Mouse (Mus musculus) intestine, embryonic 16.5 days (tissue): ENCODE measurements around the gene Umodl1. TPM values are rescaled to one million over a fixed set of nuclear protein-coding genes. Genes with fewer than 3 reads are reported as not detected.

Experiments
- ATAC-seq: fragments of 200-750 bp; cut with Nextera tagmentation; 2 replicates; pipeline ENCODE4 v1.8.0; 2017; ENCODE audit warnings: moderate TSS enrichment, moderate library complexity
- H3K27ac ChIP-seq: fragments of 300-500 bp; sonication (generic); 2 replicates; pipeline ENCODE4 v1.5.1; 2014; ENCODE audit warnings: mild to moderate bottlenecking, low read length
- H3K27me3 ChIP-seq: fragments of 300-500 bp; sonication (generic); replicated peaks from 2 replicates; pipeline ENCODE4 v1.6.1; 2014; ENCODE audit warnings: low read length, control low read depth, mixed read lengths; ENCODE audit not compliant: control insufficient read depth, insufficient read depth
- H3K36me3 ChIP-seq: fragments of 300-500 bp; sonication (generic); 2 replicates; pipeline ENCODE4 v1.6.1; 2014; ENCODE audit warnings: low read length, control low read depth; ENCODE audit not compliant: control insufficient read depth, insufficient read depth
- H3K4me1 ChIP-seq: fragments of 300-500 bp; sonication (generic); 2 replicates; pipeline ENCODE4 v1.6.1; 2014; ENCODE audit warnings: low read length, control low read depth, mixed read lengths; ENCODE audit not compliant: control insufficient read depth, insufficient read depth
- H3K4me2 ChIP-seq: fragments of 300-500 bp; sonication (generic); 2 replicates; pipeline ENCODE4 v1.6.1; 2014; ENCODE audit warnings: low read depth, low read length, control low read depth
- H3K4me3 ChIP-seq: fragments of 300-500 bp; sonication (generic); 2 replicates; pipeline ENCODE4 v1.5.1; 2014; ENCODE audit warnings: mild to moderate bottlenecking, low read length
- H3K9ac ChIP-seq: fragments of 300-500 bp; sonication (generic); 2 replicates; pipeline ENCODE4 v1.6.1; 2014; ENCODE audit warnings: low read depth, low read length
- H3K9me3 ChIP-seq: fragments of 300-500 bp; sonication (generic); 2 replicates; pipeline ENCODE4 v1.6.1; 2016; ENCODE audit warnings: low read length, control low read depth; ENCODE audit not compliant: control insufficient read depth
- WGBS: fragments of 180-500 bp; shearing (Covaris S2); extraction: QIAGEN DNeasy Blood & Tissue Kit; methylation state at CpG from one replicate; pipeline ENCODE4 v1.1.7; 2014; 5-methylcytosine and 5-hydroxymethylcytosine counted together
- polyA plus RNA-seq: library from polyadenylated mRNA; unstranded; fragments of >200 nt; fragmentation: Nextera tagmentation; extraction: Ambion mirVana; gene quantifications from 2 replicates; pipeline ENCODE4 v1.2.1, GENCODE M21; 2015

Umodl1 gene
- polyA plus RNA-seq, 1 experiment from 2014 or later, result not detected

DNA sequence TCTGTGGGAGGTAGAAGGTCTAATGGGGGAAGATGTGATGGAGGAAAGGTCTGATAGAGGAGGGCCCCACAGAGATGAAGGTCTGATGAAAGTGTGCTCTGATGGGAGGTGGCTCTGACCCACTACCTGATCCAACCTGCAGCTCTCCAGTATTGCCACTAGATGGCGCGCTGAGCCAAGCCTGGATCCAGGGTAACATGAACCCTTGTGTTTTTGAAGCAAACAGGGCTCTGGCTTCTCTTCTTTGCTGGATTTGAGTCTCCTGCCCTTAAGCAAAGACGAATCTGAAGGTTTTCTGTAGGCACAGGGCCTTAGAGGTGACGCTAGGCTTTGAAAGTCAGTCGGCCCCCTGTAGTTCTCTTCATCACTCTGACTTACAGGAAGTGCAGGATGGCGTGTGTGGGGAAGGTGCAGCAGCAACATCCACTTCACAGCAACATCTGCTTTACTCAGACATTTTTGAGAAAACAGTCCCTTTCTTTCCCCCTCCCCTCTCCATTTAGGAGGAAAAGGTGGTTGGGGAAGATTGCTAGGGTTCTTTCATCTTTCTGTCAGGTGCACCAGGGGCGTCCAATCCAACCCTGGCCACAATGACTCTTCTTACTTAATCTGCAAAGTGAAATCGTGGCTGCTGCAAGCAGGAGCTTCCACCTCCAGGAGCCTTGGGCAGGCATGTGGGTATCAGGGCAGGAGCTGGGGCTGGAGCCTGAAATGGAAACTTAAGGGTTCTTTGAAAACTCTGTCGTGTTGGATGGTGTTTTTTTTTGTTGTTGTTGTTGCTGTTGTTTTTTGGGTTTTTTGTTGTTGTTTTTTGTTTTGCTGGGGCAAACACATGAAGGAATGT is 57.3 kb downstream of the Umodl1 start:
- no peaks in the 10 kb centered on the region for H3K9me3 ChIP-seq
- no peak for ATAC-seq
- no peaks in the 10 kb centered on the region for H3K27me3 ChIP-seq
- no peak overlapping the region for H3K4me3 ChIP-seq
- WGBS, result 37% methylated on average over 9 of the region's 9 CpGs
- H3K36me3 ChIP-seq, result no peaks in the 10 kb centered on the region
- no peak overlapping the region for H3K27ac ChIP-seq
- no peaks in the 10 kb centered on the region for H3K4me1 ChIP-seq
- H3K4me2 ChIP-seq, result no peak overlapping the region
- H3K9ac ChIP-seq, result no peak overlapping the region

DNA sequence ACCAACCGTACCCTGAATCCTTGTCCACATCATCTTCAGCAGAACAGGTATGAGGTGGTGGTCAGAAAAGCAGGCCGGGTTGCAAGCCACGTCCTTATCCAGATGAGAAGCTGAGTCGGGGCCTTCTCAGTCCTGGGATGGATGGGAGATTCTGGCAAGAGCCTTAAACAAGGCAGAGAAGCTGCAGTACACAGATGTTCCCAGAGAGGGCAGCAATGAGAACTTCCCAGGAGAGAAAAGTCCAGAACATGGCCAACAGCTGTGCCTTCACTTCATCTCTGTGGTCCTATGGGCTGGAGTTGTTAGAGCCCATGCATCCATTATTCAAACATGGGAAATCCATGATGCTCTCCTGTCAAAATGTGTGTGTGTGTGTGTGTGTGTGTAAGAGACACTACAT is 63.8 kb downstream of the Umodl1 start:
- no peaks in the 10 kb centered on the region for H3K9me3 ChIP-seq
- no peaks in the 10 kb centered on the region for H3K27me3 ChIP-seq
- no peak overlapping the region for H3K9ac ChIP-seq
- no peak overlapping the region for H3K27ac ChIP-seq
- ATAC-seq, result no peak
- H3K4me2 ChIP-seq, result no peak overlapping the region
- H3K36me3 ChIP-seq, result no peaks in the 10 kb centered on the region
- H3K4me3 ChIP-seq, result no peak overlapping the region
- no peaks in the 10 kb centered on the region for H3K4me1 ChIP-seq
- 68% methylated on average over 4 of the region's 4 CpGs for WGBS

DNA sequence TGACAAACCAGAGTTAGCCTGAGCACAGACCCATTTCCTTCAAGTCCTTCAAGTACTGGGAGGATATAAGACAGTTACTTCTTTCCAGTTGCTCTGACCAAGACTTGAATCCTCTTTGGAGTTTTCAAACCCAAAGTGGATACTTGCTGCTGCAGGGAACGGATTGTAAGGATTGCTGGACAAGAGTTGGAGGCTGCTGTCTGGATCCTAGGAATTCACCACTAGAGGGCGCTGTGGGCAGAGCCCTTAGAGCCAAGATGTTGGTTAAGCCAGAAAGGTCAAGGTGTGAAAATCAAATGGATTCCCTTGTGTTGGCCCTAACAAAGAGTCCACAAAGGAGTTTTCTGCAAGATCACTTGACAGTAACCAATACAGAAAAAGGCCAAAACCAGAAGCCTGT is 65.1 kb downstream of the Umodl1 start:
- 6% methylated on average over 2 of the region's 2 CpGs for WGBS
- Histone ChIP-seq H3K4me1 (no peaks in the 10 kb centered on the region), H3K4me3 (no peak overlapping the region), H3K36me3 (no peaks in the 10 kb centered on the region), H3K27ac (no peak overlapping the region), H3K4me2 (no peak overlapping the region), H3K9me3 (no peaks in the 10 kb centered on the region), H3K9ac (no peak overlapping the region), H3K27me3 (no peaks in the 10 kb centered on the region)
- ATAC-seq, result no peak

DNA sequence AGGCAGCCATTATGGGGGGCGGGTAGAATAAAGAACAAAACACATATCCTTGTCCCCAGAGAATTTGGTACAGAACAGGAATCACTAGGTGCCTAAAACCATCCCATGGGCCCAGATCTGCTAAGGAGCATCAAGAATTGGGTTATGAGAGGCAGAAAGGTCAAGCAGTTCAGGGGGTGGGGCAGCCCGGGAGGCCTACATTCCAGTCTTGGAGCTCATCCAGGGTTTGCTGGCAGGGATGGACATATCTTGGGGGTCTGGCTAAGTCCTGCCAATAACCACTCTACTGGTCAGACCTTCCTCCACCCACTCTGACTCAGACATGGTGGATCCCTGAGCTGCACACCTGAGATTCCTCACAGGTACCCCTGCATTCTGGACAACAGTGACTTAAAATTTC is 65.6 kb downstream of the Umodl1 start:
- Histone ChIP-seq H3K27me3 (no peaks in the 10 kb centered on the region), H3K9me3 (no peaks in the 10 kb centered on the region), H3K9ac (no peak overlapping the region), H3K4me3 (no peak overlapping the region), H3K4me2 (no peak overlapping the region), H3K36me3 (no peaks in the 10 kb centered on the region), H3K27ac (no peak overlapping the region), H3K4me1 (no peaks in the 10 kb centered on the region)
- 67% methylated on average over 2 of the region's 2 CpGs for WGBS
- ATAC-seq, result no peak

DNA sequence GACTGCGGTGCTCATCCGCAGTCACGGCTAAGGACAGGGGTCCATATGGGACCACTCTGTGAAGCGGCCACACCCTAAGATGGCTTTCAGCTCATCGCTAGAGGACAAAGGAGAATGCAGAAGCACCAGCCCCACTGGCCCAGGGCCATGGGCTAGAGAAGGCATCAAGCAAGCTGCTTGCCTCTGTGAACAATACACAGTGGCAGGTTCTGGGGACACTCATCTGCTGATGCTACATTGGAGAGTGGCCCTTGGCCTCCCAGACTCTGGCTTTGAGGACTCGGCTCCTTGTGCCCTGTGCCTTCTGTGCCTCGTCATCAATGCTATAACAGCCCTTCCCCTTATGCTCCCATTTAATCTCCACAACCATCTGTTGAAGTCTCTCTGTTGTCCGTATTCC is 66.8 kb downstream of the Umodl1 start:
- Histone ChIP-seq H3K27ac (no peak overlapping the region), H3K9me3 (no peaks in the 10 kb centered on the region), H3K27me3 (no peaks in the 10 kb centered on the region), H3K9ac (no peak overlapping the region), H3K4me1 (no peaks in the 10 kb centered on the region), H3K4me3 (no peak overlapping the region), H3K4me2 (no peak overlapping the region), H3K36me3 (no peaks in the 10 kb centered on the region)
- no peak for ATAC-seq
- 85% methylated on average over 8 of the region's 8 CpGs for WGBS

DNA sequence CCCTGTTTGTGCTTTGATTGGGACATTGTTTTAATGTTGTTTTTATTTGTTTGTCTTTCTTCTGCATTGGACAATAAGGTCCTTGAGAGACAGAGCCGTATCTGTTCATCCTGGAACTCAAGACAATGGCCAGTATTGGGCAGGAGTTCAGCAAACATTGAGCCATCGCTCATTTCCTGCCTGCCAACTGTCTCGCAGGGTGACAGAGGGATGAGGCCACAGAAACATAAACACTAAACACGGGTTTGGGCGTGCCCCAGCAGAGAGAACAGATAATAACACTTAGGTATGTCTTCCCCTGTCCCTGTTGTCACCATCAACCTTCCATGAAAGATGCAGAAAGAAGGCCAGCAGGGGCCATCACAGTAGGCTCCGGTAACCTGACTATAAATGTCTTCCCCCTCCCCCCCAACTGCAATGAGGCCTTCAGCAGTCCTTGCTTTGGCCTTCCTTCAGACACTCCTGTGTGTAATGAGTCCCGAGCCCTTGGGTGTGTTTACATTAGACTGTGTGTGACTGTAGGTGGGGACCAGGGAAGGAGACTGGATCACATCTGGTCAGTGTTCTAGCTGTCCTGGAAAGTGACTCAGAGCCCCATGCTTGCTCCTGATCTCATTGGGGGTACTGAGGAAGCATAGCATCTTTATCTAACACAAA is 69.8 kb downstream of the Umodl1 start:
- Histone ChIP-seq H3K27me3 (no peaks in the 10 kb centered on the region), H3K36me3 (no peaks in the 10 kb centered on the region), H3K9me3 (no peaks in the 10 kb centered on the region), H3K27ac (no peak overlapping the region), H3K4me3 (no peak overlapping the region), H3K4me2 (no peak overlapping the region), H3K4me1 (no peaks in the 10 kb centered on the region), H3K9ac (no peak overlapping the region)
- WGBS, result 43% methylated on average over 7 of the region's 7 CpGs
- no peak for ATAC-seq

DNA sequence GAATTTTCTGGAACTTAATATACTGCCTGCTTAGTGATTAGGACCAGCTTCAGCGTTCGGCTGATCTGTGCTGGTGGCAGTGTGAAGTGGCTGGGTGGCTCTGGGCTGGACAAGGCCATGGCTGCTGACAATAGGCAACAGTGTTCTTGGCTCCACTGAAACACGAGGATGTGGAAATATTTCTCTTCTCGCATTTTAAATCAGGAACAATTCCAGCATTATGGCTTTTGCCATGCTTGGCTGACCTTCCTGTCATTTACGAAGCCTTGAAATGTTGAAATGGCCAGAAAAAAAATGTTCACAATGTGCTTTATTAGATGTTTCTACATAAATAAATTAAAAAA is 70.3 kb downstream of the Umodl1 start:
- Histone ChIP-seq H3K9ac (no peak overlapping the region), H3K27ac (no peak overlapping the region), H3K36me3 (no peaks in the 10 kb centered on the region), H3K4me2 (no peak overlapping the region), H3K4me1 (no peaks in the 10 kb centered on the region), H3K4me3 (no peak overlapping the region), H3K9me3 (no peaks in the 10 kb centered on the region), H3K27me3 (no peaks in the 10 kb centered on the region)
- ATAC-seq, result no peak
- 71% methylated on average over 5 of the region's 5 CpGs for WGBS

DNA sequence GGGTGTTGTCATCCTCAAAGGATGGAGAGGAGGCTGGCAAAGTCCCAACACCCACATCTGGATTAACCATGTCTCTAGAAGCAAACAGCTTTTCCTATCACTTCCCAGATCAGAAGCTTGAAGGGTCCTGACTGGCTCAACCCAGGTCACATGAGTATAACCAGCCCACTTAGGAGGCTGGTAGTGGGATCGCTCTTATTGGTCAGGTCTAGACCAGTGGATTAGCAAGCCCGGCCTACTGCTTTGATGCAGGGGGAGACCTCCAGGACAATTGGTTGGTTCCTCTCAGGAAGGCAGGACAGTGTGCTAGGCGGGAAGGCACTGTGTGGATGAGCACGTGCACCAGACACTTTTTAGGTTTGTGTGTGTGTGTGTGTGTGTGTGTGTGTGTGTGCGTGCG is 72.5 kb downstream of the Umodl1 start:
- no peak overlapping the region for H3K27ac ChIP-seq
- no peak overlapping the region for H3K4me2 ChIP-seq
- H3K4me3 ChIP-seq, result no peak overlapping the region
- no peaks in the 10 kb centered on the region for H3K36me3 ChIP-seq
- H3K4me1 ChIP-seq, result no peaks in the 10 kb centered on the region
- H3K9ac ChIP-seq, result no peak overlapping the region
- 81% methylated on average over 6 of the region's 6 CpGs for WGBS
- H3K9me3 ChIP-seq, result no peaks in the 10 kb centered on the region
- ATAC-seq, result no peak
- H3K27me3 ChIP-seq, result no peaks in the 10 kb centered on the region

DNA sequence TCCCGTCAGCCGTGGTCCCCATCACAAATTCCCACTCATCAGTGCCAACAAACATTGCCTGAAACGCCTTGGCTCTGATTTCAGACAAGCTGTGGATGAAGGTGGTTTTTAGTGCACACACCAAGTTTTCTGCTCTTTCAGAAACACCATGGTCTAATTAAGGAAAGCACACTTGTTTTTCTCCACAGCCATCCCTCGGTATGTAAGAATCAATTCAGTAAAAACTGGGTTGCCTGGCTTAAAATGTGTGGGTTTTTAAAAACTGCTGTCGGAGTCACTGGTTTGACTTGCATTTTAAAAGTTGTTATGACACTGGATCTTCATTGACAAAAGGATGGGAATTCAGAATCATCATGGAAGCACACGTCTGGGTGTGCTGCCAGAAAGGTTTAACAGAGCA is 73.3 kb downstream of the Umodl1 start:
- Histone ChIP-seq H3K9ac (no peak overlapping the region), H3K4me2 (no peak overlapping the region), H3K4me1 (no peaks in the 10 kb centered on the region), H3K4me3 (no peak overlapping the region), H3K36me3 (no peaks in the 10 kb centered on the region), H3K27me3 (no peaks in the 10 kb centered on the region), H3K27ac (no peak overlapping the region), H3K9me3 (no peaks in the 10 kb centered on the region)
- 85% methylated on average over 6 of the region's 6 CpGs for WGBS
- ATAC-seq, result no peak
